Mouse (Mus musculus) heart, adult 18-20 months (tissue): Measurements from ENCODE around the gene Cadm2. TPM values are rescaled to one million over a fixed set of nuclear protein-coding genes. Genes with fewer than 3 reads are reported as not detected.

Experiments
- DNase-seq, 2 experiments: peaks; one replicate each; pipeline ENCODE4 v3.0.0; 2021 to 2022; ENCODE audit warnings: mixed read lengths in 1 of 2
- long read RNA-seq, 2 experiments: library from polyadenylated mRNA; stranded (forward); transcript quantifications; one replicate each; pipeline ENCODE4 v2.0.0; 2021
- total RNA-seq, 2 experiments: library from RNA; stranded (reverse); gene quantifications; 2 replicates each; pipeline ENCODE4 v1.2.3; 2021

Cadm2 gene
- total RNA-seq: under 1 TPM; 0.51 to 0.62 TPM
- long read RNA-seq, experiment 1: 0 reads
- long read RNA-seq, experiment 2: 0 reads

DNA sequence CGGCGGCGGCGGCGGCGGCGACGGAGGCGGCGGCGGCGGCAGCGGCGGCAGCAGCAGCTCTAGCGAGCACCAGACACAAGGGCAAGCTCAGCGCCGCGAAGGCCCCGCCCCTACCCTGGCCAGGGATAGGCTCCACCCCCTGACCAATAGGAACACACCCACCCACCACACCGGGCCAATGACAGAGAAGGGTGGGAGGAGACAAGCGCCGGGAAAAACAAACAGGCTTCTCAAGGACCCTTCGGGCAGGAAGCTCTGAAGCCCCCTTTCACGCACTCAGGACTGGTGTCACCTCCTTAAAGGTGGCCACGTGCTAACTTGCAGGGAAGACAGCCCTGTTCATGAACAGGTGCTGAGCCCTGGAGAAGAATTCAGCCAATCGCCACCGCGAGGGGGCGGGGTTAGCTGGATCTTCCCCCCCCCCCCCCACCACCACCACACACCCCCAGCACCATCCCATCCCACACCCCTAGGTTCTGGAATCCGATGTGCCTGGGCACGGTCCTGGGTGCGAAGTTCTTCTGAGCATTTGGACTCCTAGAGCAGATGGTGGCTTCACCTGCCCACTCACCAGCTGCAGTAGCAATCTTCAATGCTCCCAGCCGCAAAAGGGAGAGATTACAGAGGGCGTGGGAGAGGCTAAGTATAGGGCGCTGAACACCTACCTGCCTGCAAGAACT, at the start of gene Cadm2:
TSS of gene Cadm2 (minus strand) at position 83 of the 680 bp plus-strand sequence.
- DNase-seq: peak; percentile 78 to 84

DNA sequence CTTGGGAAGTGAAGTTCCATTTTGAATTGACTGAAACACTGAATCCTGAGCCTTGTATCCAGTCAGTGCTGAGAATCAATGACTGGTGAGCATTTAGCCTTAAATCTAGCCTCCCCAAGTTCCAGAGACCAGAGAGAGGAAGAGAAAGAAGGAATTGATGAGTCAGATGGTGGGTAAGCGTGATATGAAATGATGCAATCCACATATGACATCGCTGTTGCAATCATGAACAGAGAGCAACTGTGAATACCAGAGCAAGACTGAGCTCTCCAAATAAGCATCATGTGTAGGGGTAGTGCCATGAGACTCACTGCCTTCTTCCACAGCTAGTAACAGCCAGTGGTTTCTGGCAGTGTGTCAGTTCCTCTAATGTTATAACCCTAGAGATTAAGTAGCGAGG, 26.2 kb upstream of the Cadm2 start:
- no peak for DNase-seq

DNA sequence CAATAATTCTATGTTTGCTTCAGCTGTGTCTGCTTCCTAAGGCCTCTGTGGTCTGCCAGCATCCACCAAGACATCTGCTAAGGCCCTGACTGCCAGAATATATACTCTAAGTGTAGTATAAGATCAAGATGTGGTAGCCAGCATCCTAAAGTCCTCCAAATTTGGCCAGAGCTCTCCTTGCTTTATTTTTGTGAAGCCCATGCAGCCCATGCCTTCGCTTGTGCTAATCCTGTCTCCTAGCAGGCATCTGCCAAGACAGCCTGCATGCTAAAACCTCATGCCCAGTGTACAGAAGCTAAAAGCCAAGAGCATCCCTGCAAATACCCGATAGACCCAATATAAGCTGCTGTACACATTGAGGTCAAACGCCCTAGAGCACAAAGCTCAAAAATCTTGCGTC, 22.9 kb upstream of the Cadm2 start:
- DNase-seq: no peak

DNA sequence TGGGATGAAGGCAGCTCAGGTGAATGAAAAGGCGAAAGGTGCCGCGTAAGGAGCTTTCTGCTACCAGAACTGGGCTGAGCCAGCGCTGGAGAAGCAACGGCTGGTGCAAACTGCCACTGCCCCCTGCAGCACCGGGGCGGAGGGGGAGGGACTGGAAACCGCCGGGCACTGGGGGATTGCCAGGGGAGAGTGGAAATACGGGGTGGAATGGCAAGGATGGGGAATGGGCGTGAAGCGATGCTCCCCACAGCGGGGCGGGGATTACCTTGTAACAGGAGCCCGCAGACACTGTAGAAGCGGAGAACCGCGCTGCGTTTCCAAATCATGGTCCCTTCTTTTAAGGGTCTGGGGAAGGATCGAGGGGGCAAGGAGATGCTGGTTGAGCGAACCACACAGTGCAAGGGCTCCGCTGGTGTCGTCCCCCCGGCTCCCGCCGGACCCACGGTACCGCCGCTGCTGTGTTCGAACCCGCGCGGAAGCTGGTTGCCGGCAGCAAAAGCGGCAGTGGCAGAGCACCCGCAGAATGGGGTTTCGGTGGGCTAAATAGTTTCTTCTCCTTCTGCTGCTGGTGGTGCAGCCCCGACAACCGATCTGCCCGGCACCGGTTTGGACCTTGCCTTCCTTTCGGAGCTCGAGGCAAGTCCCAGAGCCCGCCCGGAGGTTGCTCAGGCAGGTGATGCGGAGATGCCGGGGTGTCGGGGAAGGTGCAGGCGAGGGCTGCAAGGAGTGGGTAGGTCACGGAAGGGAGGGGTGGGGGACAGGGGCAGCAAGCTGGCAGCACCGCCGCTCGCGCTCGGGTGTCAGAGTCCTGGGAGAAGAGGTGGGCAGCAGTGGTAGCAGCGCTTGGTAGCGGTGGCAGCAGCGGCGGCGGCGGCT, 564 bp downstream of the Cadm2 start:
- DNase-seq: peak in 1 of 2 experiments; percentile 7

DNA sequence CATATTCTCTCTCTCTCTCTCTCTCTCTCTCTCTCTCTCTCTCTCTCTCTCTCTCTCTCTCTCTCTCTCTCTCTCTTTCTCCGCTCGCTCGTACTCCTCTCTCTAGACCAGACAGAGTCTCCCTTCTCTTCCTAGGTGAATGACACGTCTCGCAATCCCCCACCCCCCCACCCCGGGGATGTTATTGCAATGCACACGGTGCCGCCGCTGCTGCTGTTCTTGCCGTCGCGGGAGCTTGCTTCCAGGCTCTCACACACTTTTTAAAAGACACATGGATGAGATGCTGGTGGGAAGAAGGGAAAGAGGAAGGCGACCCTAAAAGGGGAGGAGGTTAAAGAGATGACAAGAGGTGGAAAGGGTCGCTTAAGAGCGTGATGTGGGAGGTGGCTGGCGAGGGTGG, 1.3 kb downstream of the Cadm2 start:
- DNase-seq: no peak

DNA sequence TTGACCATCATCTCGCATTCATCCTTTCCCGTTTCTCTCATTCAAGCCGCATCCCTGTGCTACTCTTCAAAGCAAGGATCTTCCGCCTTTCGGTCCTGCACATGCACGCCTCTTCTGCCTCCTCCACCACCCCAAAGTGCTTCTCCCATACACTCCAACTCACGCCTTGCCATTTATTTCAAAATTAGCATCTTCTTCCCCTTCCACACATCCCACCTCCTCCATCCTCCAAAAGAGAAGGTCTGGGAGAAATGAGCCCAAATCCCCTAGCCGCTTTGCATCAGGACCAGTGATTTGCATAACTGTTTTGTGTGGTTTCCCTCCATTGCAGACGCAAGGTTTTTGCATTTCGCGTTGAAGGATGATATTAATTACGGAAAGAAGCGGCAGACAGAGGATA, 1.9 kb downstream of the Cadm2 start:
- DNase-seq: no peak

DNA sequence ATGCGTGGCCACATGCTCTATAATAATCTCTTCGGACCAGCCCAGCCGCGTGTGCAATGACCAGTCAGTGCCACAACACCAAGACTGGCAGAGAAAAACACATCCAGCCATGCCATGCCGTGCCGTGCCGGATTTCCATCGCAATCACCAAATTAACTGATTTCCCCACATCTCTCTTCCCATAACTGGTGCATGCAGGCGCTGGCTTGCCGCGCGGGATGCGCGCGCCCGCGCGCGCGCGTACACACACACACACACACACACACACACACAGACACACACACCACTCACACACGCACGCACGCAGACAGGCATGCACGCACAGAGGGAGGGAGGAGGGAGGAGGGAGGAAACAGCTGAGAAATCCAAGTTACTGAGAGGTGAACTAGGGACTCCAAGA, 2.9 kb downstream of the Cadm2 start:
- DNase-seq: no peak

DNA sequence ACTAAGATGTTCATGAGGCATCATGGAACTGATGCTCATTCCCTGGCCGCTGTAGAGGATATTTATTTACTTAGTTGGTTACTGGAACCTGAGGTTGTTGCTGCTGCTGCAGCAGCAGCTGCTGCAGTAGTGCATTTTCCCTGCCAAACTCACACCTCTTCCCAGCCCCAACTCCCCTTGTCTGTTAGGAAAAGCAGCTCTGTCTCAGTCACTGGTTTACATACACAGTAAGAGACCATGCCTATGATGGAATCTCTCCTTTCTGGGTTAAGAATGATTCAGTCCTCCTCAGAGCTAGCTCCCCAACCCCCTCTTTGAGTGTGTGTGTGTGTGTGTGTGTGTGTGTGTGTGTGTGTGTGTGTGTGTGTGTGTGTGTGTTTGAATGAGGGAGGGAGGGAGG, 3.5 kb downstream of the Cadm2 start:
- DNase-seq: no peak

DNA sequence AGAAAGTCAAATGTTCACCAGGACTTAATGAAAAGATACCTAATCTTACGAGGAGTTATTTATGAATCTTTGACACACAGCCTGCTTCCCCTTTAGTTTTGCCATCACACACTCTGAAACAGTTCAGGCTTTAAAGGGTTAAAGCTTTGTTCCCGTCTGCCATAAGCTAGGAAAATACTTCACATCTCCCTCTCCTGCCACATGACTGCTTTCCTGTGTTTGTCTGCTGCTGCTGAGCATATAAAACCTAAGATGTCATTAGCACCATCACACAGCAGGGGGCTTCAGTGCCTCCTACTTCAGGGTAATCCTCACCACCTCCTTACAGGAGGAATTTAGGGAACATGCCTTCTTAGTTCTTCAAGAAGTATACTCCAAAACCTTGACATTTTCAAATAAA, 6.8 kb downstream of the Cadm2 start:
- DNase-seq: no peak

DNA sequence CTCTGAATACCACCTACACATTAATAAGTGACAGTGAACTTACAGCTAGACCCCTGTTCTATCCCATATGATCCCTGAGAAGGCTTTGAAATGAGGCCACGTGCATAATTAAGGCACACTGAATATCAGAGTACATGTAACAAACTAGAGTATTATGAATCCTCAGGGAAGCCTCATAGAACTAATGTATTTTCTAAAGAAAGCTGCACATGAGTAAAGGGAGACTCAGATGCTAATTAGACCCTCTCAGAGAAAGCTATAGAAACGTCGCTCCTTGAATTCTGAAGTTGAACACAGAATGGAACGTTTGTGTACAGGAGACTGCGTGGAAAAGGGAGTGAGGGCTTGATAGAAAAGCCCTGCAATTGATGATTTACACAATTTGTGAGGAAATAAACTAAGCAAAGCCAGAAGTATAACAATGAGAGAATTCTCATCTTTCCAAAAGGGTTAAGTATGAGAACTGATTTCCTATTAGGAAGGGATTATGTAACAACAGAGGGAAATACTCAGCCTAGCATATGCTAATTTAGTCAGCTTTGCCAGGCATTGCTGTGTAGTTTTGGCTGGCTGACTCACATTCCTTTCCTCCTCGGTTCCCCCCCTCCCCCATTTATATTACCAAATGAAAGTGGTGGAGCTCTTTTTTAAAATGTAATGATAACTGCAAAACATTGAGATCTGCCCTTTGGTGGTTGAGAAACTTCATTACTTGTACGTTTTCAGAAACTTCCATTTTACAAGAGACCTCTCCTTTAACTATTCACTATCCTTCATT, 9.6 kb downstream of the Cadm2 start:
- no peak for DNase-seq

DNA sequence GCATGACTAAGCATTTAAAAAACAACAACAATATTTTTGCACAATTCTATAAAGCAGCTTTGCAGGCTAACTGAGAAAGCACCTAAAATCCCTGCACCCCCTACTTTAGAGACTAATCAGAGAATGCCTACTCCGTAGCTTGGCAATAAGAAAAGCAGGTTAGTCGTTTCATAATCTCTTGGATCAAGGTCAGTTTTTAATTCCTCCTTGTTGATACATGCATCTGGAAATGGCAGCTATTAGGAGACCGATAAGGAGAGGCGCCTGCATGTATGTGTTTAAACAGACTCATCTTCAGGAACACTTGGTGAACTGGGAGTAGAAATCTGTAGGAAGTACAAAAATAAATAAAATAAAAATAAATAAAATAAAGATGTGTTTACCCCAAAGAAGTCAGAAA, 11.6 kb downstream of the Cadm2 start:
- DNase-seq: no peak

DNA sequence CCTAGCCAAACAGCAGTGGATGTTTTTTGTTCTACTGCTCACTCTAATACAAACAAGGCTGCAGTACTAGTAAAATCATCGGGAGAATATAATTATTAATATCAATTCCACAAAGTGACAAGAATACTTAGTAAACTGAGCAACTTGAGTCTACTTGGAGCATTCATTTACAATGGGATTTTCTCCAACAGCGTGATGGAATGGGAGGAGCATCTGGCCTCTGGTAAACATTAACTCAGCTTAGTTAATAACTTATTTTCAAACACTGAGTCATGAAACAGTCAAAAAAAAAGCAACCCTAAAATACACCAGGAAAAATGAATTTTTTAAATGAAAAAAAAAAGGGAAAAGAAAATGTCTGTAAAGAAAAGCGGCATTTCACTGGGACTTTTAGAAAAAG, 12.2 kb downstream of the Cadm2 start:
- DNase-seq: no peak

DNA sequence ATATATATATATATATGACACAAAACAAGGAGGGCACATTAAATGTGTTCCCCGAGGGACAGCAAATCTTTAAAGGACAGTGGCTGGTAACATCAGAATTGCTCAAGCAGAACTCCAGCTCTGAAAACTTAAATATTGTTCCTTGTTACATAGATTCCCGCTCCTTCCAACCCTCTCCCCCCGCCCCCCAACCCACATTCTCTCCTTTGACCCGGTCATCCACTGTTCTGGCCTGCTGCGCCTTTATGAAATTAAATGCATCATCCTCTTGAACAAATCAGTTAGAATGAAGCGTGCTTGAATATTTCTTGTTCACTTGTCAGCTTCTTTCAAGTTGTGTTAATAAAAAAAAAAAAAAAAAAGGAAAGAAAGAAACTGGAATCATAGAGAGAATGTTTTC, 15.0 kb downstream of the Cadm2 start:
- no peak for DNase-seq

DNA sequence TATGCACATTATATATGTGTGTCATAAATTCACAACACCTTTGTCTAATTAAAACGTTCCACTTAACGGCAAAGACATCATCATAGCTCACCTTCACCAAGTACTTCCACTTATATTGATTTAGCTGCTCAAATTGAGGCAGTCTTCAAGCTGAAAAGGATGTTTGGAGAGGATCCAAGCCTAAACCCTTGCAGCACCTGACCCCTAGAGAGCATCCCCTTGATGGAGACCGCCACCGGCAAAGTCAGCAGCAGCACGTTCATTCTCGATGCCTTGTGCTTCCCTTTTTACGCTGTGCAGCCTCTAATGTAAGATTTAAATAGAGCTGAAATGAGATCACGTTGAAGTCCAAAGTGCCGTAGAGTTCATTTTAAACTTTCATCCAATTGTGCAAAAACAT, 20.7 kb downstream of the Cadm2 start:
- no peak for DNase-seq

DNA sequence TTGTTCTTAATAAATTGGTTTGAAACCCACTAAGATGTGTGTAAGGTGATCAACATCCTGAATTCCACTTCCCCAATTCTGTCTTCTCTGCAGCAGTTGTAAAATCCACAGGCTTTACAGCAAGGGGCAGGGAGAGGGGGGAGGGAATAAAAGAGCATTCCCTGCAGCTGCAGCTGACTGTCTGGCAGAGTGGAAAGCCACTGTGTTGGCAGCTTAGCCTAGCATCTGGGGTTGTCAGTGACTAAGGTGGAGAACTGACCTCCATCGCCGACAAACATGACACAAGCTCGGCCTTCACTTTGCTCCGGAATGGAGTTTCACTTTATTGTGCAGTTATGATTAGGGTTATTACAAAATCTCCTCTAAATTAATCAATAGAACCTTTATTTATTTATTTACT, 21.9 kb downstream of the Cadm2 start:
- no peak for DNase-seq

DNA sequence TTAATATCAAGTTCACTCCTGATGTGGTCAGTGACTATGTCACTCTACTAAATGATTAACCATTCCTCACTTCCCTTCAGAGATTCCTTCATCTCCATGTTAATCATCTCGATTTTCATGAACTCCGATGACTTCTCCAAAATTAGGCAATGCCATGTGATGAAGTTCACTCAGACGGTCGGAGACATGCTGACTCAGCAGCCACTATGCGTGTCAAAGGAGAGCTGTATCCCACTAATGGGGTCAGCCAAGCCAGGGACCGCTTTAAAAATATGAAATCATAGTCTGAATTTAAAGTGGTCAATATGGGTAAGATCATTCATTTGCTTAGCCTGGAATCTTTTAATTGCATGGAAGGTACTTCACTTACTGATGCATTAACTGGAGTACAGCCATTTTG, 29.7 kb downstream of the Cadm2 start:
- DNase-seq: no peak

DNA sequence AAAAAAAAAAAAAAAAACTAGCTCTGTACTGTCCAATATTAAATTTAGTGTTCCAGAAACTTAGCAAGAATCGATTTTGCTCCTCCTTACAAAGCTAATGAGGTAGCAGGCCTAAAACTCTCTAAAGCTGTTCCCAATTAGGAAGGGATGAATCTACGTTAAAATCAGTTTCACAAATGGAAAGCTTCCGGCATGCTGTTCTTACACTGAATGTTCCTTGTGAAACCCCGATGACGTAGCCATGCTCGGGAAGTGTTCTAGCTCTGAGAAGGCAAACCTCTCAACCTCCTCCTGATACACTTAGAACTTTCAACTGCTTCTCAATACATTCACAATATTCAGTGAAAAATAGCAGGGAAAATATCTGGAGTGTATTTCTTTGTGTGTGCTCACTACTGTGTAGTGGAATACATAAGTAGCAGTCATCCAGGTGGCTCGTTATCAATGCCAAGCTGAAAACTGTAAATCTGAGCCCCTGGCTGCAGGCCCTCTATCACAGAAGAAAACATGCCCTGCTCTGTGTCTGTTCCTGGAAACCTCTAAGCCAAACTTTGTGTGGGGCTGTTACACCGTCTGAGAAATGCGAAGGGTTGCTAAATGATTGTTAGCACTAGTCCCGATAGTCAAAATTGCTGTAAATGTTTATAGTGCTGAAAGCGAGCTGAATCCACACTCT, 41.7 kb downstream of the Cadm2 start:
- DNase-seq: no peak

DNA sequence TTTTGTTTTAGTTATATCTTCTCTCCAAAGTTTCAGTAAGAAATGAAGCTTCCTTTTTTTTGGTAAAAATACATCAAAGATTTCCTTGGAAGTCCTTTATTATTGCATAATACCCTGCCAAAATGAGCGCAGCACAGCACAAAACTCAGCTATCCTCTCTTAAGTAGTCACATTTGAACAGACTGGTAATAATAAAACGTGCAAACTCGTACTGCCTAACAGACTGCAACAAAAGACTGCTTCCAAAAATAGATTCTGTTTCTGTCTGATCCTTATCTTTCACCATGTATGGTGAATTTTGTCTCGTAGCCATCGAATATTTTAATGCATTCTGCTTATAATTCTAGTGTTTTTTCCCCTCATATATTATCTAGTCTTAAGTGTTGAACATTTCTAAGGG, 45.2 kb downstream of the Cadm2 start:
- DNase-seq: no peak

DNA sequence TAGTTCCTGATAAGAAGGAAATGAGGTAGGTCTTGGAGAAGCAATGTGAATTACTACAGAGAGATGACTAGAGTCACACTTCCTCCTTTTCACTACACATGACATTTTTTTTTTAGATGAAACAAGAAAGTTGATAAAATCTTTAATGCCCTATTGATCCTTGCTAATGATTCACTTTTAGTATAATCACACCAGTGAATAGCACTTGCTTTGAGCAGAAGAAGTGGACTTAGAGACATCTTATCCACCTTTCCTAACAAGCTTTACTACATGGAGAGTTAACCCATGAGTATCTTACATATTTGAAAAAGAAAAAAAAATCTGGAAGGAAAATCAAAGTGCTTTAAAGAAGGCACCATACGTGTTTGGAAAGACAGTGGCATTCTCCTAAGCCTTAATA, 93.7 kb downstream of the Cadm2 start:
- DNase-seq: no peak

DNA sequence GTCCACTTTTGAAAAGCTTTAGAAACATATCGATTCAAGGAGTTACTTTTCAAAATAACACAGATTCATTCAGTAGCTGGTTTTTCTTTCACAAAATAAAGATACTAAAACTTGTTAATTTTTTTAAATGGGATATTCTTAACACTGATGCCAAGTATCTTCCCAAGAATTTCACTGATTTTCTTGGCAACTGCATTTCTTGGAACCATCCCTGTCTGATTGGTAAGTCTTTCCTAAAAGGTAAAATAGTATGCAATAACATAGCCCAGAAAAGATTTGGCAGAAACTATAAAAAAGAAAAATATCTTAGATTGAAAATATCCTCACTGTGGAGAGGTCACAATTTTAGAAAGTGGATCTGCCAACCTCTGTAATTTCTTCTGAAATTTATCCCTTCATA, 95.8 kb downstream of the Cadm2 start:
- no peak for DNase-seq

DNA sequence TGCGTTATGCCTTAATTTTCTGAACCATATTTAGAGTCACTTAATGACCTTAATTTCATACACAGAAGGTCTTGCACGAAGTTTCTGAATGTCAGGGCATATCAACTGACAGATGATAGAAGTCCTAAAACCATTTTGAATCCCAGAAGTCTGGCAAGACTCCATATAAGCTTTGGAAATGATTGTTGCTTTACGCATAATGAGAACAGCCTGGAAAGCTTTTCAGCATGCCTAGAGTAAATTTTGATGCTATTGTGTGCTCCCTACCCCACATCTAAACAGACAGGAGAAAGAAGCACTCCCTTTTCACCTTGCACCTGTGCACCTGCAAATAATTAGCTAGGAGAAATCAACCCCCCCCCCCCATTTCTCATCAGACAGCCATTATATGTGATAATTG, 102.4 kb downstream of the Cadm2 start:
- no peak for DNase-seq

DNA sequence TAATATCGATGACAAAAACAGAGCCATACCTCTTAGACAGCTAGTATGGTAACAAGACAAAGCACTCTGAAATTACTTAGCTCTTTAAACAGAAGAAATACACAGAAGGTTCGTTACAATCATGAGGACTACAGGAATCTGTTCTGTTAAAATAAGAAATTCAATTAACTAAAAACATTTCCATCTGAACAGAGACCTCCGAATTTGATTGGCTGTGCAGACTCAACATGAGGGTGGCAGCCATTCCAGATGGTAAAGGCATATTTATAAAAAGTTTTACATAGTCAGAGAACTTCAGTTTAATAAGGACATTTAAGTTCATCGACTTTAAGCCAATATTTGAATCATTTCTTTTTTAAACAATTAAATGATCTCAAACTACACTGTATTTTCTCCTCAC, 105.2 kb downstream of the Cadm2 start:
- no peak for DNase-seq
